Mouse (Mus musculus): Measurements from ENCODE around the gene Clca4a. TPM values are rescaled to one million over a fixed set of nuclear protein-coding genes. Genes with fewer than 3 reads are reported as not detected.

Clca4a gene
- polyA plus RNA-seq (2015; fragmentation: Nextera tagmentation; extraction: Ambion mirVana): not detected in 2 replicates

- ATAC-seq: no peak
- no peak for DNase-seq
- Histone ChIP-seq H3K9ac (replicated peaks) (no peak within 1 kb of the TSS), H3K9me3 (ENCODE audit: low read length) (no peaks in the 10 kb centered on the region), H3K4me3 (ENCODE audit: low read depth, low read length) (no peak within 1 kb of the TSS), H3K4me2 (ENCODE audit: low read depth, low read length) (no peak within 1 kb of the TSS), H3K4me1 (ENCODE audit: insufficient read depth) (no peaks in the 10 kb centered on the region), H3K27me3 (ENCODE audit: insufficient read depth, low read length) (no peaks in the 10 kb centered on the region), H3K36me3 (replicated peaks; ENCODE audit: insufficient read depth, low read length) (no peaks in the 10 kb centered on the region), H3K27ac (ENCODE audit: low read depth) (no peak within 1 kb of the TSS)
- TF ChIP-seq EP300 (IDR thresholded peaks at IDR 0.05; ENCODE audit: low read depth) (no peak), CTCF (IDR thresholded peaks at IDR 0.05; ENCODE audit: low read depth) (no peak)
Observed at GRCm38 (mm10) chr3:144974945-144975344, at the start of gene Clca4a. Gene Clca4a (minus strand): TSS chr3:144975045.

DNA sequence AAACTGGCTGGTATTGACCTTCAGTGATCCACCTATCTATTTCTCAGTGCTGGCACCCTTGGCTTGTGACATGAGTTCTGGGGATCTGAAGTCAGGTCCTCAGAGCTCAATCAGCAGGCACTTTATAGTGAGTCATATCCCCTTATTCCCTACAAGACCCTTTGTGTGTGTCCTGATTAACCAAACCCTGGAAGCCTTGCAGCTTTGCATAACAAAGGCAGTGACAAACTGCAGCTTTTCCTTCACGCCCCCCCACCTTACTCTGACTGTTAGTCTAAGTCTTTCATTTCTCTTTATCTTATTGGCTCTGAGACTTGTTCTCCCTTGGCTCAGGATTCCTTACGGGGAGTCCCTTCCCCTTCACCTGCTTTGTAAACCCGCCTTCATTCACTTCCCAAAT lies 43.0 kb upstream of the Clca4a start:
- no peak overlapping the region for H3K9ac ChIP-seq (replicated peaks)
- 65% methylated on average over 3 of the region's 3 CpGs for WGBS (ENCODE audit: insufficient replicate concordance)
- H3K27ac ChIP-seq (ENCODE audit: low read depth): no peak overlapping the region
- H3K4me3 ChIP-seq (ENCODE audit: low read depth, low read length): no peak overlapping the region
- ATAC-seq (no peak), DNase-seq (no peak)
- H3K4me2 ChIP-seq (ENCODE audit: low read depth, low read length): no peak overlapping the region
- no peaks in the 10 kb centered on the region for H3K9me3 ChIP-seq (ENCODE audit: low read length)
- no peaks in the 10 kb centered on the region for H3K27me3 ChIP-seq (ENCODE audit: insufficient read depth, low read length)
- no peaks in the 10 kb centered on the region for H3K36me3 ChIP-seq (replicated peaks; ENCODE audit: insufficient read depth, low read length)
- H3K4me1 ChIP-seq (ENCODE audit: insufficient read depth): no peaks in the 10 kb centered on the region
- TF ChIP-seq CTCF (IDR thresholded peaks at IDR 0.05; ENCODE audit: low read depth) (no peak), EP300 (IDR thresholded peaks at IDR 0.05; ENCODE audit: low read depth) (no peak)

DNA sequence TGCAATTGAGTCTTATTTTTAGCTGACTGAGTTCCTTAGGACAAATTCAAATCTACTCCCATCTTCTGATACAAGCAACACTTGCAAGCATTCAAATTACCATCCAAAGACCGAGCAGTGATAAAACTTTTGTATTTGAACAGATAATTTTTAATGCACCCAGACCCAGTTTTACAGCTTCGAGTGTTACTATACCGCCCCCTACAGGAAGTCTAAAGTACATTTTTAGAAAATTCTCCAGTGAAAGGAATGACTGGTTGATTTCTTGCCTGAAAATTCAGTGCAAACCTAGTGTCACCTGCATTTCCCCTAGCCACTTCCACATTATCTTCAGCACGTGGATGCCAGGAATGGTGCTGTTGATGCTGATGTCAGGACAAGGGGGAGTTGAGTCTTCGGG lies 29.6 kb upstream of the Clca4a start:
- 28% methylated on average over 5 of the region's 5 CpGs for WGBS (ENCODE audit: insufficient replicate concordance)
- no peak for ATAC-seq

GRCm38 (mm10) chr3:145000912-145001311 lies 26.1 kb upstream of the Clca4a start:
- Histone ChIP-seq H3K4me1 (ENCODE audit: insufficient read depth) (no peaks in the 10 kb centered on the region), H3K36me3 (replicated peaks; ENCODE audit: insufficient read depth, low read length) (no peaks in the 10 kb centered on the region), H3K9ac (replicated peaks) (no peak overlapping the region), H3K27ac (ENCODE audit: low read depth) (no peak overlapping the region), H3K27me3 (ENCODE audit: insufficient read depth, low read length) (no peaks in the 10 kb centered on the region), H3K4me2 (ENCODE audit: low read depth, low read length) (no peak overlapping the region), H3K9me3 (ENCODE audit: low read length) (no peaks in the 10 kb centered on the region), H3K4me3 (ENCODE audit: low read depth, low read length) (no peak overlapping the region)
- TF ChIP-seq CTCF (IDR thresholded peaks at IDR 0.05; ENCODE audit: low read depth) (no peak), EP300 (IDR thresholded peaks at IDR 0.05; ENCODE audit: low read depth) (no peak)
- DNase-seq: no peak
- WGBS (ENCODE audit: insufficient replicate concordance): 32% methylated on average over 1 of the region's 1 CpGs
- ATAC-seq: no peak

More for the DNA sequence above, 29.6 kb upstream of the Clca4a start:
- H3K9me3 ChIP-seq (ENCODE audit: low read length): no peaks in the 10 kb centered on the region
- no peak overlapping the region for H3K9ac ChIP-seq (replicated peaks)
- H3K4me2 ChIP-seq (ENCODE audit: low read depth, low read length): no peak overlapping the region
- TF ChIP-seq CTCF (IDR thresholded peaks at IDR 0.05; ENCODE audit: low read depth) (peak; percentile 47), EP300 (IDR thresholded peaks at IDR 0.05; ENCODE audit: low read depth) (no peak)
- H3K27me3 ChIP-seq (ENCODE audit: insufficient read depth, low read length): no peaks in the 10 kb centered on the region
- H3K4me1 ChIP-seq (ENCODE audit: insufficient read depth): no peaks in the 10 kb centered on the region
- no peak overlapping the region for H3K27ac ChIP-seq (ENCODE audit: low read depth)
- H3K36me3 ChIP-seq (replicated peaks; ENCODE audit: insufficient read depth, low read length): no peaks in the 10 kb centered on the region
- no peak for DNase-seq
- no peak overlapping the region for H3K4me3 ChIP-seq (ENCODE audit: low read depth, low read length)

DNA sequence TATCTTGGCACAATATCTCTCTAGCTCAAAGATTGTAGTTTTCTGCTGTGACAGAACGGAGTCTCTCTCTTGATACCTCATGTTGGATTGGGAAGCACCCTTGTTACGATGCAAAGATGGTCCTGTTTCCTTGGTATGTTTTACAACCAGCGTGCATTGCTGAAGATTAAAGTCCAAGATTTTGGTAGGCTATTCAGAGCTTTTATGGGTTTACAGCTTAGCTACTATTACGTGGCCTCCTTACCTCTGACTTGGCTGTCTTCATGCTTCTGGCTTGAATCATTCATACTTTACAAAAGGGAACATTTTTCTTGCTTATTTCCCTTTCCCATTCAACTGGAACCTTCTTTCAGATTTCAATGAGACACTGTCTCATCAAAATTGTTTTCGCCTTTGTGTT lies 18.2 kb upstream of the Clca4a start:
- 72% methylated on average over 5 of the region's 5 CpGs for WGBS (ENCODE audit: insufficient replicate concordance)
- Histone ChIP-seq H3K4me2 (ENCODE audit: low read depth, low read length) (no peak overlapping the region), H3K9me3 (ENCODE audit: low read length) (no peaks in the 10 kb centered on the region), H3K4me1 (ENCODE audit: insufficient read depth) (no peaks in the 10 kb centered on the region), H3K4me3 (ENCODE audit: low read depth, low read length) (no peak overlapping the region), H3K27me3 (ENCODE audit: insufficient read depth, low read length) (no peaks in the 10 kb centered on the region), H3K27ac (ENCODE audit: low read depth) (no peak overlapping the region), H3K36me3 (replicated peaks; ENCODE audit: insufficient read depth, low read length) (no peaks in the 10 kb centered on the region), H3K9ac (replicated peaks) (no peak overlapping the region)
- no peak for TF ChIP-seq EP300 (IDR thresholded peaks at IDR 0.05; ENCODE audit: low read depth)
- no peak for TF ChIP-seq CTCF (IDR thresholded peaks at IDR 0.05; ENCODE audit: low read depth)
- ATAC-seq: no peak
- no peak for DNase-seq

DNA sequence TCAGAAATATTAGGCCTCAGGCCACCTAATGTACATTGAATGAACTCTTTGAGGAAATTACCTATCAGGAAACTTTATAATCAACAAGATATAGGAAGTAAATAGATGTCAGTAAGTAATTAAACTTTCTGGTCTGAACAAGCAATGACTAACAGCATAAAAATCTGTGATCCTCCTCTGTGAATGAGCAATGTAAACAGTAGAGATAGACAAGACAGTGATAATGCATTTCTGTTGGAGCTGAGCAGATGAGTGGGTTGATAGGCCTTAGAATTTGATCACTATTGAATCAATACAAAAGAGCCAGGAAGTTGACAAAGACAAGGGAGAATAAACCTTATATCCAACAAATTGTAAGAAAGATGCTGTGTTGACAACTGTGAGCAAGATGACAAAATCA lies 17.8 kb upstream of the Clca4a start:
- no peak for ATAC-seq
- Histone ChIP-seq H3K36me3 (replicated peaks; ENCODE audit: insufficient read depth, low read length) (no peaks in the 10 kb centered on the region), H3K27me3 (ENCODE audit: insufficient read depth, low read length) (no peaks in the 10 kb centered on the region), H3K9ac (replicated peaks) (no peak overlapping the region), H3K27ac (ENCODE audit: low read depth) (no peak overlapping the region), H3K4me3 (ENCODE audit: low read depth, low read length) (no peak overlapping the region), H3K4me2 (ENCODE audit: low read depth, low read length) (no peak overlapping the region), H3K4me1 (ENCODE audit: insufficient read depth) (no peaks in the 10 kb centered on the region), H3K9me3 (ENCODE audit: low read length) (no peaks in the 10 kb centered on the region)
- no peak for TF ChIP-seq EP300 (IDR thresholded peaks at IDR 0.05; ENCODE audit: low read depth)
- no peak for TF ChIP-seq CTCF (IDR thresholded peaks at IDR 0.05; ENCODE audit: low read depth)
- DNase-seq: no peak

GRCm38 (mm10) chr3:144985890-144986289 lies 11.0 kb upstream of the Clca4a start:
- 63% methylated on average over 5 of the region's 5 CpGs for WGBS (ENCODE audit: insufficient replicate concordance)

More at GRCm38 (mm10) chr3:144985890-144986289, 11.0 kb upstream of the Clca4a start:
- no peak overlapping the region for H3K27ac ChIP-seq (ENCODE audit: low read depth)
- no peak overlapping the region for H3K9ac ChIP-seq (replicated peaks)
- no peak overlapping the region for H3K4me3 ChIP-seq (ENCODE audit: low read depth, low read length)
- H3K36me3 ChIP-seq (replicated peaks; ENCODE audit: insufficient read depth, low read length): no peaks in the 10 kb centered on the region
- no peak overlapping the region for H3K4me2 ChIP-seq (ENCODE audit: low read depth, low read length)
- ATAC-seq: no peak
- H3K9me3 ChIP-seq (ENCODE audit: low read length): no peaks in the 10 kb centered on the region
- no peaks in the 10 kb centered on the region for H3K27me3 ChIP-seq (ENCODE audit: insufficient read depth, low read length)
- DNase-seq: no peak
- H3K4me1 ChIP-seq (ENCODE audit: insufficient read depth): no peaks in the 10 kb centered on the region
- TF ChIP-seq EP300 (IDR thresholded peaks at IDR 0.05; ENCODE audit: low read depth): no peak

All from liver, postnatal 0 days (tissue).